Mouse (Mus musculus): Measurements from ENCODE around the gene Hoxa3. TPM values are rescaled to one million over a fixed set of nuclear protein-coding genes. Genes with fewer than 3 reads are reported as not detected.

The Hoxa3 gene
- polyA plus RNA-seq, 1 experiment from 2014 or later: 2.2 TPM

GRCm38 (mm10) chr6:52228475-52229465 lies 15.6 kb upstream of the Hoxa3 start:
- no peak for ATAC-seq (ENCODE audit: insufficient number of reproducible peaks, low FRiP score, low TSS enrichment, low read depth)
- Histone ChIP-seq H3K27me3 (no peaks in the 10 kb centered on the region), H3K27ac (peak overlapping the region; percentile 93), H3K4me3 (peak overlapping the region; percentile 51), H3K36me3 (no peaks in the 10 kb centered on the region), H3K9ac (peak overlapping the region; percentile 80), H3K4me1 (peaks cover 11% of the 10 kb centered on the region), H3K9me3 (no peaks in the 10 kb centered on the region), H3K4me2 (peak overlapping the region; percentile 65)
- WGBS: under 1% methylated on average over 38 of the region's 38 CpGs

GRCm38 (mm10) chr6:52227470-52228222 lies 14.5 kb upstream of the Hoxa3 start:
- Histone ChIP-seq H3K9me3 (no peaks in the 10 kb centered on the region), H3K4me1 (peaks cover 11% of the 10 kb centered on the region), H3K36me3 (no peaks in the 10 kb centered on the region), H3K27me3 (no peaks in the 10 kb centered on the region), H3K4me3 (peak overlapping the region; percentile 68), H3K27ac (peak overlapping the region; percentile 95), H3K4me2 (peak overlapping the region; percentile 86), H3K9ac (peak overlapping the region; percentile 83)
- no peak for ATAC-seq (ENCODE audit: insufficient number of reproducible peaks, low FRiP score, low TSS enrichment, low read depth)
- WGBS: 6% methylated on average over 11 of the region's 11 CpGs

- H3K9me3 ChIP-seq: no peaks in the 10 kb centered on the region
- no peaks in the 10 kb centered on the region for H3K36me3 ChIP-seq
- H3K27me3 ChIP-seq: no peaks in the 10 kb centered on the region
- 4% methylated on average over 26 of the region's 26 CpGs for WGBS
- peaks cover 18% of the 10 kb centered on the region for H3K4me1 ChIP-seq
- H3K27ac ChIP-seq: peak overlapping the region; percentile 95
- H3K9ac ChIP-seq: peak overlapping the region; percentile 83
- peak overlapping the region; percentile 68 for H3K4me3 ChIP-seq
- ATAC-seq (ENCODE audit: insufficient number of reproducible peaks, low FRiP score, low TSS enrichment, low read depth): no peak
- peak overlapping the region; percentile 86 for H3K4me2 ChIP-seq
Measured at GRCm38 (mm10) chr6:52226569-52227257, 13.6 kb upstream of the Hoxa3 start.

GRCm38 (mm10) chr6:52225612-52226568 lies 12.8 kb upstream of the Hoxa3 start:
- 1% methylated on average over 69 of the region's 69 CpGs for WGBS
- H3K27me3 ChIP-seq: no peaks in the 10 kb centered on the region
- H3K36me3 ChIP-seq: no peaks in the 10 kb centered on the region
- H3K4me1 ChIP-seq: peaks cover 24% of the 10 kb centered on the region
- ATAC-seq (ENCODE audit: insufficient number of reproducible peaks, low FRiP score, low TSS enrichment, low read depth): peak; percentile 55
- no peaks in the 10 kb centered on the region for H3K9me3 ChIP-seq
- peak overlapping the region; percentile 95 for H3K27ac ChIP-seq
- peak overlapping the region; percentile 83 for H3K9ac ChIP-seq
- peak overlapping the region; percentile 86 for H3K4me2 ChIP-seq
- H3K4me3 ChIP-seq: peak overlapping the region; percentile 68

- Histone ChIP-seq H3K4me2 (peak overlapping the region; percentile 86), H3K27ac (peak overlapping the region; percentile 95), H3K4me1 (peaks cover 27% of the 10 kb centered on the region), H3K9me3 (no peaks in the 10 kb centered on the region), H3K27me3 (peaks cover under 1% of the 10 kb centered on the region; the same call in 1 of the 2 replicates), H3K9ac (peak overlapping the region; percentile 83), H3K4me3 (peak overlapping the region; percentile 68), H3K36me3 (no peaks in the 10 kb centered on the region)
- no peak for ATAC-seq (ENCODE audit: insufficient number of reproducible peaks, low FRiP score, low TSS enrichment, low read depth)
- WGBS: 1% methylated on average over 34 of the region's 36 CpGs
Measured at GRCm38 (mm10) chr6:52224895-52225611, 11.9 kb upstream of the Hoxa3 start.

GRCm38 (mm10) chr6:52223939-52224760 lies 11.0 kb upstream of the Hoxa3 start:
- peak overlapping the region; percentile 83 for H3K9ac ChIP-seq
- peak overlapping the region; percentile 86 for H3K4me2 ChIP-seq
- no peaks in the 10 kb centered on the region for H3K9me3 ChIP-seq
- peaks cover 8% of the 10 kb centered on the region for H3K27me3 ChIP-seq
- 2% methylated on average over 24 of the region's 24 CpGs for WGBS
- peak overlapping the region; percentile 68 for H3K4me3 ChIP-seq
- ATAC-seq (ENCODE audit: insufficient number of reproducible peaks, low FRiP score, low TSS enrichment, low read depth): no peak
- no peaks in the 10 kb centered on the region for H3K36me3 ChIP-seq
- H3K27ac ChIP-seq: peak overlapping the region; percentile 95
- H3K4me1 ChIP-seq: peaks cover 31% of the 10 kb centered on the region

- ATAC-seq (ENCODE audit: insufficient number of reproducible peaks, low FRiP score, low TSS enrichment, low read depth): no peak
- peaks cover 12% of the 10 kb centered on the region for H3K27me3 ChIP-seq
- H3K9ac ChIP-seq: peak overlapping the region; percentile 24
- H3K9me3 ChIP-seq: no peaks in the 10 kb centered on the region
- H3K36me3 ChIP-seq: no peaks in the 10 kb centered on the region
- peaks cover 41% of the 10 kb centered on the region for H3K4me1 ChIP-seq
- peak overlapping the region; percentile 95 for H3K27ac ChIP-seq
- peak overlapping the region; percentile 86 for H3K4me2 ChIP-seq
- 7% methylated on average over 13 of the region's 13 CpGs for whole genome bisulfite sequencing
- peak overlapping the region; percentile 68 for H3K4me3 ChIP-seq
Measured at GRCm38 (mm10) chr6:52222729-52223128, 9.6 kb upstream of the Hoxa3 start.

GRCm38 (mm10) chr6:52221993-52222685 lies 9.0 kb upstream of the Hoxa3 start:
- Histone ChIP-seq H3K27me3 (peaks cover 12% of the 10 kb centered on the region), H3K4me2 (peak overlapping the region; percentile 86), H3K4me1 (peaks cover 43% of the 10 kb centered on the region), H3K4me3 (peak overlapping the region; percentile 68), H3K36me3 (no peaks in the 10 kb centered on the region), H3K9ac (peak overlapping the region; percentile 66; the same call in 1 of the 2 replicates), H3K9me3 (no peaks in the 10 kb centered on the region), H3K27ac (peak overlapping the region; percentile 95)
- 2% methylated on average over 21 of the region's 21 CpGs for WGBS
- peak; percentile 63 for ATAC-seq (ENCODE audit: insufficient number of reproducible peaks, low FRiP score, low TSS enrichment, low read depth)

- Histone ChIP-seq H3K4me2 (peak within 1 kb of the TSS; percentile 86), H3K36me3 (no peaks in the 10 kb centered on the region), H3K9me3 (no peaks in the 10 kb centered on the region), H3K4me1 (peaks cover 41% of the 10 kb centered on the region), H3K27me3 (peaks cover 12% of the 10 kb centered on the region), H3K9ac (peak within 1 kb of the TSS; percentile 66), H3K27ac (peak within 1 kb of the TSS; percentile 95), H3K4me3 (peak within 1 kb of the TSS; percentile 68)
- ATAC-seq (ENCODE audit: insufficient number of reproducible peaks, low FRiP score, low TSS enrichment, low read depth): peak; percentile 54
- 2% methylated on average over 46 of the region's 46 CpGs for WGBS
Measured at GRCm38 (mm10) chr6:52221337-52221992, 8.3 kb upstream of the Hoxa3 start, which contains the start of gene Hoxa7. Hoxa7 (minus strand) TSS chr6:52221854.
